Mouse (Mus musculus) midbrain, postnatal 0 days (tissue): Measurements from ENCODE around the gene Cby1. TPM values are rescaled to one million over a fixed set of nuclear protein-coding genes. Genes with fewer than 3 reads are reported as not detected.

Source experiments
- ATAC-seq: fragments of 200-750 bp; cut with Nextera tagmentation; 2 replicates; pipeline ENCODE4 v1.8.0; 2017; ENCODE audit warnings: moderate number of reproducible peaks, mild to moderate bottlenecking, moderate TSS enrichment, moderate library complexity; ENCODE audit not compliant: low FRiP score
- DNase-seq: peaks from one replicate; pipeline ENCODE4 v3.0.0-alpha.2; 2015; ENCODE audit warnings: low spot score
- H3K27ac ChIP-seq: fragments of 300-500 bp; sonication (generic); 2 replicates; pipeline ENCODE4 v1.5.1; 2014; ENCODE audit warnings: low read depth, mild to moderate bottlenecking, low read length, mixed read lengths
- H3K27me3 ChIP-seq: fragments of 300-500 bp; sonication (generic); 2 replicates; pipeline ENCODE4 v1.6.1; 2014; ENCODE audit warnings: low read length, control low read depth, mixed read lengths; ENCODE audit not compliant: insufficient read depth
- H3K36me3 ChIP-seq: fragments of 300-500 bp; sonication (generic); 2 replicates; pipeline ENCODE4 v1.6.1; 2014; ENCODE audit warnings: low read length, control low read depth, mixed read lengths; ENCODE audit not compliant: insufficient read depth
- H3K4me1 ChIP-seq: fragments of 300-500 bp; sonication (generic); 2 replicates; pipeline ENCODE4 v1.6.1; 2014; ENCODE audit warnings: mild to moderate bottlenecking, control low read depth, antibody characterized with exemption, low read length, mixed read lengths; ENCODE audit not compliant: insufficient read depth
- H3K4me2 ChIP-seq: fragments of 300-500 bp; sonication (generic); 2 replicates; pipeline ENCODE4 v1.6.1; 2014; ENCODE audit warnings: low read depth, mild to moderate bottlenecking, low read length, mixed read lengths; ENCODE audit not compliant: poor library complexity, severe bottlenecking
- H3K4me3 ChIP-seq: fragments of 300-500 bp; sonication (generic); 2 replicates; pipeline ENCODE4 v1.5.1; 2014; ENCODE audit warnings: low read depth, mild to moderate bottlenecking, low read length, moderate library complexity
- H3K9ac ChIP-seq: fragments of 300-500 bp; sonication (generic); replicated peaks from 2 replicates; pipeline ENCODE4 v1.6.1; 2014; ENCODE audit warnings: mild to moderate bottlenecking, low read length, moderate library complexity, mixed read lengths; ENCODE audit not compliant: poor library complexity, severe bottlenecking
- H3K9me3 ChIP-seq: fragments of 300-500 bp; sonication (generic); 2 replicates; pipeline ENCODE4 v1.6.1; 2016; ENCODE audit warnings: low read length, control low read depth
- CTCF ChIP-seq: IDR thresholded peaks from 2 replicates; pipeline ENCODE4 v1.5.1; 2016; ENCODE audit warnings: antibody characterized with exemption, mild to moderate bottlenecking
- WGBS: fragments of 180-500 bp; shearing (Covaris S2); extraction: QIAGEN DNeasy Blood & Tissue Kit; methylation state at CpG from one replicate; pipeline ENCODE4 v1.1.7; 2014; 5-methylcytosine and 5-hydroxymethylcytosine counted together
- polyA plus RNA-seq: library from polyadenylated mRNA; unstranded; fragments of >200 nt; fragmentation: Nextera tagmentation; extraction: Ambion mirVana; gene quantifications from 2 replicates; pipeline ENCODE4 v1.2.1, GENCODE M21; 2015
- total RNA-seq: library from RNA; depleted of rRNA; stranded (reverse); fragments of >200 nt; gene quantifications from 2 replicates; pipeline ENCODE4 v1.2.3, GENCODE M21; 2014

Gene Cby1
- total and polyA plus RNA-seq, 2 experiments from 2014 or later = 72.5 to 101 TPM

- 65% methylated on average over 5 of the region's 5 CpGs for WGBS
- Histone ChIP-seq H3K27me3 (no peaks in the 10 kb centered on the region), H3K4me2 (no peak overlapping the region), H3K4me3 (no peak overlapping the region), H3K4me1 (peaks cover 10% of the 10 kb centered on the region; the same call in 1 of the 2 replicates), H3K27ac (no peak overlapping the region), H3K36me3 (0 out of 2 replicates have a peak, but pooled peaks cover 3% of the 10 kb centered on the region), H3K9me3 (no peaks in the 10 kb centered on the region), H3K9ac (no peak overlapping the region)
- no peak for TF ChIP-seq CTCF
- DNase-seq = no peak
- no peak for ATAC-seq
Observed at GRCm38 (mm10) chr15:79692334-79692733, 33.3 kb downstream of the Cby1 start.

DNA sequence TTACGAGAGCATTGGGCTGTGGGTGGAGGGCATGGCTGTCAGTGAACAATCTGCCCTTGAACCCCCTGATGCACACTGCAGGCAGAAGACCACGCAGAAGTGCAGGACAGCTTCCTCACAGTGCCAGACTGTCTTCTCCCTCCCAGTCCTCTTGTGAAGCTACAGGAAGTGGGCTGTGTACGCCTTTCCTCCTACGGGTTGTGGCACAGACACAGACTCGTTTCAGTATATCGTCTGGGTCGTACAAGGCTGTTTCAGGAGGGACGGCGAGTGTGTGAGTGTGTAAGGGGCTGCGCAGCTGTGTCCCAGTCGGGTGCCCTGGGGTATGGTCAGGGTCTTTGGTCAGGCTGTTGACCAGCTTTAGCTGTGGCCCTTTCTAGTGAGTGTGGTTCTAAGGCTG, 34.7 kb downstream of the Cby1 start:
- no peak overlapping the region for H3K4me3 ChIP-seq
- 93% methylated on average over 11 of the region's 11 CpGs for WGBS
- ATAC-seq (no peak), DNase-seq (no peak)
- no peak overlapping the region for H3K27ac ChIP-seq
- no peak overlapping the region for H3K9ac ChIP-seq
- H3K36me3 ChIP-seq = 0 out of 2 replicates have a peak, but pooled peaks cover 3% of the 10 kb centered on the region
- H3K27me3 ChIP-seq = no peaks in the 10 kb centered on the region
- peaks cover 10% of the 10 kb centered on the region; the same call in 1 of the 2 replicates for H3K4me1 ChIP-seq
- H3K4me2 ChIP-seq = no peak overlapping the region
- H3K9me3 ChIP-seq = no peaks in the 10 kb centered on the region
- TF ChIP-seq CTCF = no peak

- no peak for DNase-seq
- no peak overlapping the region for H3K4me2 ChIP-seq
- H3K9ac ChIP-seq = no peak overlapping the region
- WGBS = 81% methylated on average over 4 of the region's 4 CpGs
- H3K27me3 ChIP-seq = no peaks in the 10 kb centered on the region
- ATAC-seq = no peak
- H3K36me3 ChIP-seq = 0 out of 2 replicates have a peak, but pooled peaks cover 3% of the 10 kb centered on the region
- H3K4me1 ChIP-seq = peaks cover 10% of the 10 kb centered on the region; the same call in 1 of the 2 replicates
- no peak overlapping the region for H3K4me3 ChIP-seq
- no peak overlapping the region for H3K27ac ChIP-seq
- no peaks in the 10 kb centered on the region for H3K9me3 ChIP-seq
- TF ChIP-seq CTCF = no peak
Observed at GRCm38 (mm10) chr15:79694512-79694911, 35.5 kb downstream of the Cby1 start.

DNA sequence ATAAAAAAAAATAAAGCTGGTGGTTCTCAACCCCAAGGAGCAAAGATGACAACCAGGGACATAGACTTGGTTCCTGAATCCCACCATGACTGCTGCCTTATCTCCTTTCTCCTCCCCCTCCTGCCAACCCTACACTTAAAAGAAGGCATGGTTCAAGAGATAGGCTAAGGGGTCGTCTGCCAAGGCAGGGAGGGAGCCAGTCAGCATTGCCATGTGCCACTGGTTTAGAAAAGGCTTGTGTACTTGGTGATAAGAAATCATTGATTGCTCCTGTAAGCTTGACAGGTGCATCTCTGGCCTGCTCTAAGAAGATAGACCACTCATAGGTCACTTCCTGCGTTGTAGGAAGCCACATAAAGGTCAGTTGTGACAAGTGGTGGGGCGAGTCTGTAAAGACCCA, 36.5 kb downstream of the Cby1 start:
- Histone ChIP-seq H3K4me2 (no peak overlapping the region), H3K27ac (no peak overlapping the region), H3K9ac (no peak overlapping the region), H3K4me1 (peaks cover 10% of the 10 kb centered on the region; the same call in 1 of the 2 replicates), H3K4me3 (no peak overlapping the region), H3K36me3 (0 out of 2 replicates have a peak, but pooled peaks cover 3% of the 10 kb centered on the region), H3K9me3 (no peaks in the 10 kb centered on the region), H3K27me3 (no peaks in the 10 kb centered on the region)
- DNase-seq (no peak), ATAC-seq (no peak)
- WGBS = 79% methylated on average over 3 of the region's 3 CpGs
- no peak for TF ChIP-seq CTCF

DNA sequence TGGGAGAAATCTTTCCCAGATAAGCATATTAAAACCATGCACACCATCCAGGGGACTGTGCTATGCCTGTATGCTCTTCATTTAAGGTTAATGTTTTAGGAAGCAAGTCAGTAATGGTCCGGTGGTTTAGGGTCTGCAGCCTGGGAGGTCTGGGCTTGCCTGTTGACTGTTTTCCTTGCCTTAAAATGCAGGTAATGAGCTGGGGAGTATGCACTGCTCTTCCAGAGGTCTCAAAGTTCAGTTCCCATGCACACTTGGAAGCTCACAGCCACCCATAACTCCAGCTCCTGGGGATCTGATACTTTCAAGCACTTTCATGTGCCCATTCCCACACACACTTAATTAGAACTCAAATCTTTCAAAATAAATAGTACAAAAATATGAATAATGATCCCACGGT, 37.5 kb downstream of the Cby1 start:
- Histone ChIP-seq H3K4me1 (peaks cover 9% of the 10 kb centered on the region; the same call in 1 of the 2 replicates), H3K27me3 (no peaks in the 10 kb centered on the region), H3K9ac (no peak overlapping the region), H3K36me3 (0 out of 2 replicates have a peak, but pooled peaks cover 3% of the 10 kb centered on the region), H3K9me3 (no peaks in the 10 kb centered on the region), H3K27ac (no peak overlapping the region), H3K4me2 (no peak overlapping the region), H3K4me3 (no peak overlapping the region)
- 91% methylated on average over 2 of the region's 2 CpGs for WGBS
- no peak for TF ChIP-seq CTCF
- DNase-seq (no peak), ATAC-seq (no peak)

DNA sequence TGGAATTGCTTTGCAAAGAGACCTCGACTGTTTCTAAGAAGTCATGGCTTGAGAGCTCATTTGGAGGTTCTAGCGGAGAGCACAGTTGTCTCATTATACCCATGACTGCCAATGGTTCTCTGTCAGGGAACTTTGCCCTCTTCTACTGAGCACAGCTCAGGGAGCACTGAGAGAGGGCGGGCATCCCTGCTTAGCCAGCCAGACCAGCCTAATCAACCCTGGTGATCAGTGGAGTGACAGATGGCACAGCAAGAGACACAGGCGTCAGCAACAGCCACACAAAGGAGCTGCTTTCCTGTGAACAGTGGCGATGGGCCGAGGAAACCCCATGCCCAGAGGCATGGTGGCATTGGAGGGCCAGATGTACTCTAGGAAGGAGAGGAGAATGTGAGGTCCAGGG, 38.0 kb downstream of the Cby1 start:
- no peak overlapping the region for H3K4me3 ChIP-seq
- ATAC-seq (no peak), DNase-seq (peak; percentile 63)
- no peak overlapping the region for H3K4me2 ChIP-seq
- 69% methylated on average over 6 of the region's 6 CpGs for WGBS
- H3K9ac ChIP-seq = no peak overlapping the region
- TF ChIP-seq CTCF = no peak
- 0 out of 2 replicates have a peak, but pooled peaks cover 3% of the 10 kb centered on the region for H3K36me3 ChIP-seq
- H3K27me3 ChIP-seq = no peaks in the 10 kb centered on the region
- no peaks in the 10 kb centered on the region for H3K9me3 ChIP-seq
- no peak overlapping the region for H3K27ac ChIP-seq
- H3K4me1 ChIP-seq = peaks cover 4% of the 10 kb centered on the region; the same call in 1 of the 2 replicates
